Mouse (Mus musculus) megakaryocyte, embryonic 14.5 days (primary cell): Measurements from ENCODE around the gene Zmynd12.

Experiments
- FLI1 ChIP-seq: IDR thresholded peaks from 2 replicates; pipeline ENCODE4 v1.6.1; 2012; ENCODE audit warnings: low read length, inconsistent platforms, mixed read lengths
- GATA1 ChIP-seq: IDR thresholded peaks from 3 replicates; pipeline ENCODE4 v1.6.1; 2012; ENCODE audit warnings: mixed read lengths, low read length, inconsistent platforms, borderline replicate concordance

DNA sequence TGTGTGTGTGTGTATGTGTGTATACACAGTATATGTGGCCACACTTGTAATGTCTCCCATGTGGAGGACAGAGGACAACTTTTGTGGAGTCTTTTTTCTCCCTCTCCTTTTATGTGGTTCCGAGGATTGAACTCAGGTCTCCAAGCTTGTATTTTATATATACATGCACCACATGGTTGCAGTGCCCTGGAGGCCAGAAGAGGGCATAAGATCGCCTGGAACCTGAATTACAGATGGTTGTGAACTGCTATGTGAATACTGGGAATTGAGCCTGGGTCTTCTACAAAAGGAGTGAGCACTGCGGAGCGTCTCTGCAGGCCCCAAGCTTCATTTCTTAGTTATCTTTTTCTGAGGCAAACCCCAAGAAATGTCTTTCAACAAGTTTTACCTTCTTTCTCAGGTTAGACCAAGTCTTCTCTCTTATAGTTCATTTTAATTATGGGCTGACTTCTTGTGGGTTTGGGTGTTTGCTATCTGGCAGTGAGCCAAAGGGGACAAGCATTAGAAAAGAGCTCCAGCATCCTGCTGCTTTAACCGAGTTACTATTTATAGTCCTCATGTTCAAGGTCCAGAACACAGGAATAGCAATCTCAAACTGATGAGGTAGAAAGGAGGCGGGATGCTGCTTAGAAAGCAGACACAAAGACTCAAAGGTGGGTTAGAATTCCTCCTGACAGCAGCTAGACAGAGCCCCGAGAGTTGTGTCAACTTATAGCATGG, 41.0 kb upstream of the Zmynd12 start:
- TF ChIP-seq GATA1 (no peak), FLI1 (no peak)
